Mouse (Mus musculus): ENCODE data around the gene Gfi1b. TPM values are rescaled to one million over a fixed set of nuclear protein-coding genes. Genes with fewer than 3 reads are reported as not detected.

The Gfi1b gene
- polyA plus RNA-seq, 1 experiment from 2014 or later = 3.9 TPM

GRCm38 (mm10) chr2:28638352-28638751, 16.6 kb upstream of the Gfi1b start:
- Histone ChIP-seq H3K4me3 (peak overlapping the region; percentile 37), H3K27me3 (replicated peaks; ENCODE audit: low read depth, poor library complexity, severe bottlenecking) (no peaks in the 10 kb centered on the region), H3K36me3 (replicated peaks) (no peaks in the 10 kb centered on the region), H3K27ac (replicated peaks) (peak overlapping the region; percentile 61; the same call in 1 of the 2 replicates), H3K9me3 (no peaks in the 10 kb centered on the region), H3K4me1 (peaks cover 50% of the 10 kb centered on the region)
- 19% methylated on average over 9 of the region's 9 CpGs for WGBS
- no peak for DNase-seq (ENCODE audit: low spot score)

DNA sequence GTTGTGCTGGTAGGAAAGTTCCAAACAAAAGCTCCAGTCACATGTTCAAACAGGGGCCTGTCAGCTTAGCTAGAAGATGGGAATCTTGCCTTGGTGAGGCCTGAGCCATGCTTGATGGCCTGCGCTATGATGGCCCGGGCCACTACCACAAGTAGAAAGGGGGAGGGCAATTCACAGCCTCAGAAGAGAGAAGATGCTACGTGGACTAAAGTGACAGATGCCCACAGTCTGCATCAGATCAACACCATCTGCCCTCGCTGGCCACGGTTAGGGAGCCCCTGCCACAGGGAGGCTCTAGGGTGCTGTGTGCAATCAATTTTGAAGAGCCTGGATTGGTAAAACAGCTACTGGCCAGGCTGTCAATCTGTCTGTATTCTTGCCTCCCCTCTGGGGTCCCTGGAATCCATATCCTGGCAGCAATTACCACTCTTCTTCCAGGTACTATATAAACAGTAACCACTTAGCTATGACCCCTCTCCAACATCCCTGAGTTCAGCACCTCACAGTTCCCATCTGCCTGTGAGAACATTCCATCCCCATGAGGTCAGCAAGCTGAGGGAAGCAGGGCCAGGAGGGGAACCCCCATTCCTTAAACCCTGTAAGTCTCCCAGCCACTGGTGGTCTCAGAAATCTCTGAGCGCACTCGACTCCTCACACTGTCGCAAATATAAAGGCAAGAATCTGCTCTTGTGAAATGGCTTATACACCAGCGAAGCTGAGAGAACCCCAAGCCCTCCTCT, 15.5 kb upstream of the Gfi1b start:
- Histone ChIP-seq H3K36me3 (replicated peaks) (no peaks in the 10 kb centered on the region), H3K27me3 (replicated peaks; ENCODE audit: low read depth, poor library complexity, severe bottlenecking) (no peaks in the 10 kb centered on the region), H3K4me1 (peaks cover 41% of the 10 kb centered on the region), H3K9me3 (no peaks in the 10 kb centered on the region), H3K4me3 (no peak overlapping the region), H3K27ac (replicated peaks) (0 out of 2 replicates have a peak overlapping the region, but pooled peaks have one; percentile 5)
- no peak for DNase-seq (ENCODE audit: low spot score)
- WGBS = 79% methylated on average over 9 of the region's 9 CpGs

- no peak overlapping the region for H3K4me3 ChIP-seq
- peaks cover 26% of the 10 kb centered on the region for H3K4me1 ChIP-seq
- H3K9me3 ChIP-seq = no peaks in the 10 kb centered on the region
- H3K27ac ChIP-seq (replicated peaks) = no peak overlapping the region
- WGBS = 85% methylated on average over 1 of the region's 1 CpGs
- H3K27me3 ChIP-seq (replicated peaks; ENCODE audit: low read depth, poor library complexity, severe bottlenecking) = no peaks in the 10 kb centered on the region
- no peaks in the 10 kb centered on the region for H3K36me3 ChIP-seq (replicated peaks)
- DNase-seq (ENCODE audit: low spot score) = no peak
Observed at GRCm38 (mm10) chr2:28635199-28635598, 13.4 kb upstream of the Gfi1b start.

GRCm38 (mm10) chr2:28633136-28633535, 11.4 kb upstream of the Gfi1b start:
- WGBS = 53% methylated on average over 4 of the region's 4 CpGs
- Histone ChIP-seq H3K9me3 (no peaks in the 10 kb centered on the region), H3K27ac (replicated peaks) (no peak overlapping the region), H3K27me3 (replicated peaks; ENCODE audit: low read depth, poor library complexity, severe bottlenecking) (no peaks in the 10 kb centered on the region), H3K4me3 (no peak overlapping the region), H3K36me3 (replicated peaks) (no peaks in the 10 kb centered on the region), H3K4me1 (peaks cover 20% of the 10 kb centered on the region)
- DNase-seq (ENCODE audit: low spot score) = no peak

DNA sequence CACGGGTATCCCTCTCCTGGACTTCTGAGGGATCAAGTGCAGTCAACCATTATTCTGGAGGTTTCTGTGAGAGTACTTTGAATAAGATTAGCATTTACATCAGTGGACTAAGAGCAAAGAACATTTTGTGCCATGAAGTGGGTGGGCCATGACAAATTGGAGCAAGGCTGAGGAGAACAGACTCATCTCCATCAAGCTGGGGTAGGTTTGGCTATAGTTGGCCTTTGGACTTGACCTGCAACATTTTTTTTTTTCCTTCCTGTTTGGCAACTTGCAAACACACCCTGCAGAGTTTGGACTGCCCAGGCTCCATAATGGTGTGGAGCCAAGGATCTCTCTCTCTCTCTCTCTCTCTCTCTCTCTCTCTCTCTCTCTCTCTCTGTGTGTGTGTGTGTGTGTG, 10.8 kb upstream of the Gfi1b start:
- no peaks in the 10 kb centered on the region for H3K36me3 ChIP-seq (replicated peaks)
- H3K27ac ChIP-seq (replicated peaks) = no peak overlapping the region
- no peak overlapping the region for H3K4me3 ChIP-seq
- H3K27me3 ChIP-seq (replicated peaks; ENCODE audit: low read depth, poor library complexity, severe bottlenecking) = no peaks in the 10 kb centered on the region
- H3K9me3 ChIP-seq = no peaks in the 10 kb centered on the region
- no peak for DNase-seq (ENCODE audit: low spot score)
- peaks cover 14% of the 10 kb centered on the region for H3K4me1 ChIP-seq
- 70% methylated on average over 1 of the region's 1 CpGs for WGBS

DNA sequence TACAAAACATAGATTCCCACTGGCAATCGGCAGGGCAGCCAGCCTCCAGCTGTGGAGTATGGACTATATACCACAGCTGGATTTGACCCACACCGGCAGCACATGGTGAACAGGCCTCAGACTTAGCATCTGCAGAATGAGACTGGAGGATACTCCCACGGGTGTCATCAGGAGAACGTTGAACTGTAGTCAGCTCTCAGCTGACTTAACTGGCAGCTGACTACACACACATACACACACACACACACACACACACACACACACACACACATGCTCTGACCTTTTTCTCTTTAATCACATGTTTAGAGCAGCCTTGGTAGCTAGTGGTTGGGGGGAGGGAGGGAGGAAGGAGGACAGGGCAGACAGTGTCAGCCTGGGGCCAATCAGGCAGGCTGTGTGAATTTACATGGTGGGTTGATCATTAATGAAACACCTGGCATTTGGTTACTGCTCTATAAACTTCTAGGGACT, 8.2 kb upstream of the Gfi1b start:
- no peaks in the 10 kb centered on the region for H3K36me3 ChIP-seq (replicated peaks)
- no peak overlapping the region for H3K4me3 ChIP-seq
- no peak overlapping the region for H3K27ac ChIP-seq (replicated peaks)
- H3K9me3 ChIP-seq = no peaks in the 10 kb centered on the region
- no peak for DNase-seq (ENCODE audit: low spot score)
- WGBS = 56% methylated on average over 4 of the region's 4 CpGs
- H3K4me1 ChIP-seq = 0 out of 2 replicates have a peak, but pooled peaks cover 7% of the 10 kb centered on the region
- H3K27me3 ChIP-seq (replicated peaks; ENCODE audit: low read depth, poor library complexity, severe bottlenecking) = no peaks in the 10 kb centered on the region

- 65% methylated on average over 2 of the region's 2 CpGs for WGBS
- Histone ChIP-seq H3K4me3 (no peak overlapping the region), H3K4me1 (0 out of 2 replicates have a peak, but pooled peaks cover 7% of the 10 kb centered on the region), H3K9me3 (no peaks in the 10 kb centered on the region), H3K27me3 (replicated peaks; ENCODE audit: low read depth, poor library complexity, severe bottlenecking) (peaks cover 6% of the 10 kb centered on the region), H3K27ac (replicated peaks) (no peak overlapping the region), H3K36me3 (replicated peaks) (no peaks in the 10 kb centered on the region)
- no peak for DNase-seq (ENCODE audit: low spot score)
Observed at GRCm38 (mm10) chr2:28628053-28628452, 6.3 kb upstream of the Gfi1b start.

DNA sequence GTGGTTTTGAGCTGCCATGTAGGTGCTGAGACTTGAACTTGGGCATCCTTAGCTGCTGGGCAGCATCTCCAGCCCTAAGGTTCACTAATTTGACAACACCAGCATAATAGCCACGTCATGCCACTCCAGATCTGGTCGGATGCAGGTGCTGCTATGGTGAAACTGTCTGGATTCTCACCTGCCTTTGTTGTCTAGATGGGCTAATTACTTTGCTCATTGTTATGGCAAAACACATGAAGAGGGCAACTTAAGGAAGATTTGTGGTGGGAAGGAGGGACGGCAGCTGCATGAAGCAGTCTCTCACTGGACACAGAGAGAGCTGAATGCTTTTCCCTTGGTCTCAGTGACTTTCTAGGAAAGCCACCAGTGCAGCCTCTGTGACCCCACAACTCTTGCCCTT, 4.3 kb upstream of the Gfi1b start:
- Histone ChIP-seq H3K4me3 (no peak overlapping the region), H3K4me1 (peaks cover 18% of the 10 kb centered on the region), H3K36me3 (replicated peaks) (no peaks in the 10 kb centered on the region), H3K27ac (replicated peaks) (no peak overlapping the region), H3K9me3 (no peaks in the 10 kb centered on the region), H3K27me3 (replicated peaks; ENCODE audit: low read depth, poor library complexity, severe bottlenecking) (peaks cover 27% of the 10 kb centered on the region)
- no peak for DNase-seq (ENCODE audit: low spot score)
- WGBS = 80% methylated on average over 3 of the region's 3 CpGs

- H3K4me3 ChIP-seq = no peak overlapping the region
- H3K27me3 ChIP-seq (replicated peaks; ENCODE audit: low read depth, poor library complexity, severe bottlenecking) = peaks cover 38% of the 10 kb centered on the region
- no peak overlapping the region for H3K27ac ChIP-seq (replicated peaks)
- no peak for DNase-seq (ENCODE audit: low spot score)
- H3K4me1 ChIP-seq = peaks cover 14% of the 10 kb centered on the region
- H3K36me3 ChIP-seq (replicated peaks) = no peaks in the 10 kb centered on the region
- 92% methylated on average over 3 of the region's 3 CpGs for WGBS
- H3K9me3 ChIP-seq = no peaks in the 10 kb centered on the region
Observed at GRCm38 (mm10) chr2:28624870-28625269, 3.1 kb upstream of the Gfi1b start.

DNA sequence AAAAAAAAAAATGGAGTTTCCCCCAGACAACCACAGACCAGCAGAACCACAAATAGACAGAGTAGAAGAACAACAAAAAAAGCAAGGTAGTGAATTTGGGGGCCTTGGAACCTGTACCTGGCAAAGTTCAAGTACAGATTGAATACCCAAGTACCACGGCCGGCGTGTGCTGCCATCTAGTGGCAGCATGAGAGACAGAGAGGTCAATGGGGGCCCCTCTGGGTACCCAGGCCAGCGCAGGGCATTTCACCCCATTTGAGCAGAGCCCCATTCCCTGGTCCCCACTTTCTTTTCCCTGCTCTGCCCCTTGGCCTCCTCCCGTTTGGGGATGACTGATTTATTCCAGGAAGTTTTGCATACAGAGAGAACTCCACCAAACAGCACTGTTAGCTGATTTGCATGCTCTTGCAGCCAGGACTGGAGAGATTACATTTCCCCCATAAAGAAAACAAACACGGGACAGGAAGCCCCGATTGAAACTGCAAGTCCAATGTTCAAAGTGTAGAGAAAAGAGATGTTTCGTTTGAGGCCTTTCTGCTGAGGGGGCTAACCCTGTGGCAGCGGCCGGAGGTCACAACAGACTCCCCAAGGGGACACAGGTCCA, 841 bp upstream of the Gfi1b start:
- Histone ChIP-seq H3K4me1 (peaks cover 11% of the 10 kb centered on the region), H3K27ac (replicated peaks) (no peak overlapping the region), H3K36me3 (replicated peaks) (no peaks in the 10 kb centered on the region), H3K27me3 (replicated peaks; ENCODE audit: low read depth, poor library complexity, severe bottlenecking) (peaks cover 55% of the 10 kb centered on the region), H3K9me3 (no peaks in the 10 kb centered on the region), H3K4me3 (no peak overlapping the region)
- peak; percentile 55 for DNase-seq (ENCODE audit: low spot score)
- WGBS = 22% methylated on average over 10 of the region's 10 CpGs

- Histone ChIP-seq H3K36me3 (replicated peaks) (no peaks in the 10 kb centered on the region), H3K4me3 (peak overlapping the region; percentile 32; the same call in 1 of the 2 replicates), H3K27me3 (replicated peaks; ENCODE audit: low read depth, poor library complexity, severe bottlenecking) (peaks cover 62% of the 10 kb centered on the region), H3K27ac (replicated peaks) (no peak overlapping the region), H3K9me3 (no peaks in the 10 kb centered on the region), H3K4me1 (peaks cover 14% of the 10 kb centered on the region)
- WGBS = 21% methylated on average over 2 of the region's 2 CpGs
- no peak for DNase-seq (ENCODE audit: low spot score)
Observed at GRCm38 (mm10) chr2:28621111-28621510, 671 bp downstream of the Gfi1b start.

GRCm38 (mm10) chr2:28620522-28620921, 1.3 kb downstream of the Gfi1b start:
- peaks cover 62% of the 10 kb centered on the region for H3K27me3 ChIP-seq (replicated peaks; ENCODE audit: low read depth, poor library complexity, severe bottlenecking)
- DNase-seq (ENCODE audit: low spot score) = no peak
- WGBS = 68% methylated on average over 10 of the region's 10 CpGs
- H3K4me1 ChIP-seq = peaks cover 14% of the 10 kb centered on the region
- H3K9me3 ChIP-seq = no peaks in the 10 kb centered on the region
- H3K4me3 ChIP-seq = peak overlapping the region; percentile 32; the same call in 1 of the 2 replicates
- no peak overlapping the region for H3K27ac ChIP-seq (replicated peaks)
- H3K36me3 ChIP-seq (replicated peaks) = no peaks in the 10 kb centered on the region

DNA sequence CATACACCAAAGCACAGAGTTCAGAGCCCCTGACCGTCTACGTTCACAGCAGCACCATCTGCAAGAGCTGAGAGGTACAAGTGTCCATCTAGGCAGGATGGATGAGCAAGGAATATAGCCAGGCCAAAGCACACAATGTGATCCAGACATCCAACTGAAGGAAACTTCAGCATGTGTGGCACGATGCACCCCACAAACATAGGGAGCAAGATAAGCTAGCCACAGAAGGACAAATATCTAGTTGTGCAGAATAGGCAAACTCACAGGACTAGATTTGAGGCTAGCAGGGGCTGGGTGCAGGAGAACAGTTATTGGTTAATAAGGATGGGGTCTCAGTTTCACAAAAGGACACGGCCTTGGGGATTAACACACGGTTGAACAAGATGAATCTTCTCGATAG, 2.4 kb downstream of the Gfi1b start:
- no peaks in the 10 kb centered on the region for H3K9me3 ChIP-seq
- WGBS = 89% methylated on average over 6 of the region's 6 CpGs
- H3K27me3 ChIP-seq (replicated peaks; ENCODE audit: low read depth, poor library complexity, severe bottlenecking) = peaks cover 62% of the 10 kb centered on the region
- no peaks in the 10 kb centered on the region for H3K36me3 ChIP-seq (replicated peaks)
- no peak for DNase-seq (ENCODE audit: low spot score)
- H3K4me3 ChIP-seq = no peak overlapping the region
- H3K27ac ChIP-seq (replicated peaks) = no peak overlapping the region
- peaks cover 14% of the 10 kb centered on the region for H3K4me1 ChIP-seq
